Mouse (Mus musculus) thymus, postnatal 25 days (tissue): ENCODE data around the gene Endod1.

ENCODE experiments used
- DNase-seq: peaks from one replicate; pipeline ENCODE4 v3.0.0; 2022

Endod1 gene

DNA sequence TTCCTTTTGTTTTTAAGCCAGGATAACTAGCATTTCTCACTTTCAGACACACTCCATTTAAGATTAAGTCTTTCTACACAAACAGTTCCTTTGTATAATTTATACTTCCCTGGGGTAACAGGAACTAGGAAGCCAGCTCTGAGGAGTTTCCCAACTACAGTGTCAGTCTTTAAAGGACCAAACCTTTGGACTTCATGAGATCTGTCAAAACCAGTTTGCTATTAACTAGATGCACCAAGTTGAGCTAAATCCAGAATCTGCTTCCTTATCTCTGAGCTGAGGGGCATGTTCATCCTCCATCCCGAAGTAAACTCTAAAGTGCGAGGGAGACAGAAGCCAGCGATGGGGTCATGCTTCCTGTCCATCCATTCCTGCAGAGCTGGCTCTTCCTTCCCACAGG, 74.0 kb downstream of the Endod1 start:
- no peak for DNase-seq

GRCm38 (mm10) chr9:14304262-14304968, 76.9 kb downstream of the Endod1 start:
- DNase-seq = no peak
